Mouse (Mus musculus) MEL (cell line): Measurements from ENCODE around the gene Sim2.

Experiments used
- CTCF ChIP-seq, 3 experiments: IDR thresholded peaks in 2 of 3; conservative IDR thresholded peaks in 1 of 3; 2 replicates each; pipeline ENCODE4 v1.5.1; 2011 to 2012; ENCODE audit warnings: low read length in 3 of 3, low read depth in 2 of 3, mild to moderate bottlenecking in 2 of 3, improper control_type of control experiment in 1 of 3, inconsistent platforms in 1 of 3, mixed read lengths in 1 of 3, moderate library complexity in 1 of 3; ENCODE audit not compliant: control insufficient read depth in 1 of 3, insufficient read depth in 1 of 3, poor library complexity in 1 of 3, severe bottlenecking in 1 of 3
- ELF1 ChIP-seq: IDR thresholded peaks from 2 replicates; pipeline ENCODE4 v1.6.1; 2014; ENCODE audit warnings: low read depth, mild to moderate bottlenecking, inconsistent platforms, low read length, improper control_type of control experiment, moderate library complexity
- NRF1 ChIP-seq: IDR thresholded peaks from 2 replicates; pipeline ENCODE4 v1.6.1; 2014; ENCODE audit warnings: low read depth, mild to moderate bottlenecking, inconsistent platforms, low read length, improper control_type of control experiment, moderate library complexity; ENCODE audit not compliant: poor library complexity, insufficient read depth, severe bottlenecking
- POLR2A ChIP-seq, 2 experiments: IDR thresholded peaks; 2 replicates each; pipeline ENCODE4 v1.6.1; 2011 to 2012; ENCODE audit warnings: low read length in 2 of 2, mild to moderate bottlenecking in 2 of 2, control low read depth in 1 of 2, improper control_type of control experiment in 1 of 2, low read depth in 1 of 2, moderate library complexity in 1 of 2; ENCODE audit not compliant: control insufficient read depth in 1 of 2, insufficient read depth in 1 of 2, poor library complexity in 1 of 2

DNA sequence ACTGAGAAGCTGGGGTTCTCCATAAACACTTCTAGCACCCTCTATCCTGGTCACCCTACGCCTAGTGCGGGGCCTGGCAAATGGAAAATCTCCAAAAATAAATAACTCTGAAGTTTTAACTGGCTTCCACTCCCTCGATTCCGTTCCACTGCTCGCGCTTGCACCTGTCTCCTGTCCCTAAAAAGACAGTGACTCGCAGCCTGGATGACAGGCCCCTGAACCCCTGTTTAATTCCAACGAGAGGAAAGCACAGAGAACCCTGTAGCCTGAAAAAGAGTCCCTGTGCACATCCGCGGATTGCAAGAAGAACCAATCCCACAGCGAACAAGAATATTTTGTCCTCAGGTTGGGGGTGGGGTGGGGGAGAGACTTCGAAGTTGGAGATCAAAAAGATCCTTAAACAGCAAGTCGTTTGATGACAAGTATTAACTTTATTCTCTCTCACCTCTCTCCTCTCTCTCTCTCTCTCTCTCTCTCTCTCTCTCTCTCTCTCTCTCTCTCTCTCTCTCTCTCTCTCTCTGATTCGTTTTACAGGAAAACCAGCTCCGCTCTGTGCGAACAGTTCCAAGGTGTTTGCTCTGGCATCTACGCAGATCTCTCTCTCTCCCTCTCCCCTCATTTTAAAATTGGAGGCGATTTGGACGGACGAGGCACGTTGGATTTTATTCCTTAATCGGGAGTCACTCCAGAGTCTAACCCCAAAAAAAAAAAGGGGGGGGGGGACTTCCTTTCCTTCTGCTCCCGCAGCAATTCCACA, 6.2 kb upstream of the Sim2 start:
- TF ChIP-seq NRF1 (no peak), CTCF (IDR thresholded peaks at IDR 0.05 in 2 of 3, conservative IDR thresholded peaks at IDR 0.05 in 1 of 3; ENCODE audit: control insufficient read depth in 1 of 3, insufficient read depth in 1 of 3, low read depth in 2 of 3, low read length in 3 of 3, poor library complexity in 1 of 3, severe bottlenecking in 1 of 3) (no peak), POLR2A (IDR thresholded peaks at IDR 0.05; ENCODE audit: control insufficient read depth in 1 of 2, insufficient read depth in 1 of 2, low read depth in 1 of 2, low read length in 2 of 2, poor library complexity in 1 of 2) (no peak), ELF1 (no peak)
